Mouse (Mus musculus) left cerebral cortex, postnatal 25 days (tissue): ENCODE data around the gene Nkx3-2. TPM values are rescaled to one million over a fixed set of nuclear protein-coding genes. Genes with fewer than 3 reads are reported as not detected.

Experiments used
- DNase-seq, 2 experiments: peaks; one replicate each; pipeline ENCODE4 v3.0.0; 2022; ENCODE audit warnings: low spot score in 2 of 2, mixed read lengths in 1 of 2
- intact Hi-C: fragments of 180-260 bp; cut with DNase I; formaldehyde crosslinking; loops from one replicate; pipeline ENCODE4 v1.15.1; 2025
- total RNA-seq, 2 experiments: library from RNA; stranded (reverse); gene quantifications; 2 replicates each; pipeline ENCODE4 v1.2.3; 2021

Gene Nkx3-2
- total RNA-seq, 2 experiments from 2014 or later, result not detected

- no peak for DNase-seq
- intact Hi-C loops, result loop anchor here (2.0 kb wide), 1 partner anchor 54 kb away; the partner anchor contains the start of gene Rab28
These were observed 1.2 kb downstream of the Nkx3-2 start for GRCm38 (mm10) chr5:41762947-41763730.

GRCm38 (mm10) chr5:41762141-41762946 is 2.0 kb downstream of the Nkx3-2 start:
- DNase-seq, result no peak
- intact Hi-C loops, result loop anchor here (2.0 kb wide), 1 partner anchor 54 kb away; the partner anchor contains the start of gene Rab28

- no peak for DNase-seq
- intact Hi-C loops, result loop anchor here (2.0 kb wide), 1 partner anchor 53 kb away; the partner anchor contains the start of gene Rab28
These were observed 2.7 kb downstream of the Nkx3-2 start for GRCm38 (mm10) chr5:41761509-41762140.

GRCm38 (mm10) chr5:41760831-41761508 is 3.3 kb downstream of the Nkx3-2 start:
- intact Hi-C loops, result no loop called here
- no peak for DNase-seq

- no peak for DNase-seq
- intact Hi-C loops, result no loop called here
These were observed 4.2 kb downstream of the Nkx3-2 start for GRCm38 (mm10) chr5:41760071-41760470.

- DNase-seq, result no peak
- intact Hi-C loops, result no loop called here
These were observed 5.3 kb downstream of the Nkx3-2 start for GRCm38 (mm10) chr5:41758671-41759639.

GRCm38 (mm10) chr5:41757338-41757737 is 7.0 kb downstream of the Nkx3-2 start:
- no peak for DNase-seq
- intact Hi-C loops, result no loop called here

- intact Hi-C loops, result no loop called here
- DNase-seq, result no peak
These were observed 7.9 kb downstream of the Nkx3-2 start for GRCm38 (mm10) chr5:41756396-41756795.

GRCm38 (mm10) chr5:41755373-41755960 is 8.8 kb downstream of the Nkx3-2 start:
- intact Hi-C loops, result no loop called here
- DNase-seq, result no peak

- DNase-seq, result no peak
These were observed 9.5 kb downstream of the Nkx3-2 start for GRCm38 (mm10) chr5:41754836-41755235.

GRCm38 (mm10) chr5:41754226-41754775 is 10.0 kb downstream of the Nkx3-2 start:
- intact Hi-C loops, result no loop called here
- no peak for DNase-seq

More at GRCm38 (mm10) chr5:41754836-41755235, 9.5 kb downstream of the Nkx3-2 start:
- intact Hi-C loops, result no loop called here

GRCm38 (mm10) chr5:41752721-41753120 is 11.6 kb downstream of the Nkx3-2 start:
- intact Hi-C loops, result no loop called here
- no peak for DNase-seq

GRCm38 (mm10) chr5:41744898-41745780 is 19.2 kb downstream of the Nkx3-2 start:
- intact Hi-C loops, result no loop called here
- DNase-seq, result no peak

- no peak for DNase-seq
- intact Hi-C loops, result no loop called here
These were observed 20.1 kb downstream of the Nkx3-2 start for GRCm38 (mm10) chr5:41744234-41744633.

GRCm38 (mm10) chr5:41738817-41739216 is 25.5 kb downstream of the Nkx3-2 start:
- DNase-seq, result no peak
- intact Hi-C loops, result no loop called here

GRCm38 (mm10) chr5:41737039-41737438 is 27.3 kb downstream of the Nkx3-2 start:
- intact Hi-C loops, result no loop called here
- DNase-seq, result no peak

GRCm38 (mm10) chr5:41727017-41727416 is 37.3 kb downstream of the Nkx3-2 start:
- intact Hi-C loops, result no loop called here
- no peak for DNase-seq
